In the genomic region with DNA sequence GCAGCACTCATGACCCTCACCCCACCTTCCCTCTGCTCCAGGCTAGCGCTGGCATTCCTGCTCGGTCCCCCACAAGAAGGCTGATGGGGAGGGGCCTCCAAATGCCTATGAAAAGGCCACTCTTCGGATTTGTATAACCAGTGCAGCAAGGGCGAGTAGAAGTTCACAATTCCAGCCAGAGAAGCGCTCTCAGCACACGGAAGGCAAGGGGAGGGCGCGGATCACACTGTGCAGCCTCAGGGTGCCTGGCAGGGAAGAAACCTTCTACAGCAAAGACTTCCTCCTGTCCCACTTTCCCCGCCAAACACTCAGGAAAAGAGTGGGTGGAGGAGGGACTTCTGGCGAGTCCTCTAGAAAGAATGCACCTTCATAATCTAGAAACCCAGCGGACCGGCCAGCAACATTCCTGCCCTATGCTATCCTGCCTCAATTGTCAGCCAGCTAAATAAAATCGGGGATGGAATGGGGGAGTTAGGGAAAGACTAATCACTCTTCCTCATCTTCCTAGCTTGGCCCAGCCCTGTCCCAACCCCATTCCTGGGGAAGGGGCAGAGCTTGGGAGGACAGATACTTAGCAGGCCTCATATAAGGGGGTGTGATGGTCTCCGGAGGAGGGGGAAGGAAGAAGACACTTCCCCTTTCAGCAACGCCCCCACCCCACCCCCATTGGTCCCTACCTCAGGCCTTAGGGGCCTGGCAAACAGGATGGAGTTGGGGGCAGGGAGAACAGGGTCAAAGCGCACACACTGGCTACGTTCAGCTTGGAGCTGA, we compare ENCODE assay signal across 8 mouse cellular contexts. TPM values are rescaled to one million over a fixed set of nuclear protein-coding genes. Genes with fewer than 3 reads are reported as not detected.
DNase-seq lines count a peak whose midpoint lies in the region; ATAC-seq and TF ChIP-seq lines count a peak whose summit lies in the region.

No protein-coding gene starts in this region.

- peak overlapping the region; percentile 76 for H3K4me2 ChIP-seq in hindbrain, embryonic 14.5 days (replicated peaks)
- H3K4me2 ChIP-seq in neural tube, embryonic 12.5 days (replicated peaks) = peak overlapping the region; percentile 67

- H3K9me3 ChIP-seq in forebrain, embryonic 10.5 days = no peaks in the 10 kb centered on the region
- no peaks in the 10 kb centered on the region for H3K9me3 ChIP-seq in hindbrain, embryonic 14.5 days (ENCODE audit: control insufficient read depth, low read length)
- H3K9me3 ChIP-seq in neural tube, embryonic 12.5 days = no peaks in the 10 kb centered on the region

- WGBS in forebrain, embryonic 10.5 days = 27% methylated on average over 17 of the region's 17 CpGs
- WGBS in hindbrain, embryonic 14.5 days = 30% methylated on average over 17 of the region's 17 CpGs
- WGBS in liver, adult 2 months = 13% methylated on average over 17 of the region's 17 CpGs
- WGBS in neural tube, embryonic 12.5 days = 37% methylated on average over 17 of the region's 17 CpGs

- peak overlapping the region; percentile 84 for H3K9ac ChIP-seq in hindbrain, embryonic 14.5 days
- H3K9ac ChIP-seq in liver, adult 2 months (ENCODE audit: low read depth, low read length) = peak overlapping the region; percentile 58
- no peak overlapping the region for H3K9ac ChIP-seq in neural tube, embryonic 12.5 days

- H3K4me1 ChIP-seq in forebrain, embryonic 10.5 days = peaks cover 51% of the 10 kb centered on the region
- peaks cover 26% of the 10 kb centered on the region for H3K4me1 ChIP-seq in hindbrain, embryonic 14.5 days (replicated peaks; ENCODE audit: control insufficient read depth, insufficient read depth, low read length)
- H3K4me1 ChIP-seq in liver, adult 2 months (ENCODE audit: control insufficient read depth, insufficient read depth, low read length) = peaks cover 39% of the 10 kb centered on the region
- H3K4me1 ChIP-seq in neural tube, embryonic 12.5 days = peaks cover 27% of the 10 kb centered on the region

- peak overlapping the region; percentile 66 for H3K4me3 ChIP-seq in forebrain, embryonic 10.5 days
- peak overlapping the region; percentile 78 for H3K4me3 ChIP-seq in hindbrain, embryonic 14.5 days (replicated peaks; ENCODE audit: low read length)
- peak overlapping the region; percentile 81 for H3K4me3 ChIP-seq in liver, adult 2 months (ENCODE audit: insufficient read depth, low read depth, low read length)
- H3K4me3 ChIP-seq in neural tube, embryonic 12.5 days = peak overlapping the region; percentile 60

- H3K27ac ChIP-seq in forebrain, embryonic 10.5 days = peak overlapping the region; percentile 85; the same call in 1 of the 2 replicates
- no peak overlapping the region for H3K27ac ChIP-seq in hindbrain, embryonic 14.5 days
- peak overlapping the region; percentile 91 for H3K27ac ChIP-seq in liver, adult 2 months (replicated peaks; ENCODE audit: insufficient read depth, low read depth, low read length)
- no peak overlapping the region for H3K27ac ChIP-seq in neural tube, embryonic 12.5 days

- DNase-seq in adrenal gland, adult (ENCODE audit: inconsistent age in 2 of 2, low spot score in 1 of 2) = peak; percentile 40 to 68
- no peak for DNase-seq in adrenal gland, adult 18-20 months (ENCODE audit: low spot score in 2 of 2)
- peak; percentile 72 for DNase-seq in Muller cell, postnatal 12 days (ENCODE audit: inconsistent ontology term)
- no peak for DNase-seq in forebrain, embryonic 10.5 days (ENCODE audit: extremely low spot score, low spot score)
- no peak for DNase-seq in hindbrain, embryonic 14.5 days (ENCODE audit: low spot score)
- no peak for DNase-seq in liver, adult 2 months (ENCODE audit: extremely low read depth, low read depth, low spot score)
- DNase-seq in urinary bladder, postnatal 25 days (ENCODE audit: low spot score) = no peak

- no peak for ATAC-seq in hindbrain, embryonic 14.5 days (ENCODE audit: low FRiP score)
- no peak for ATAC-seq in neural tube, embryonic 12.5 days (ENCODE audit: low FRiP score, low read depth)

- TF ChIP-seq CTCF in liver, adult 2 months (IDR thresholded peaks at IDR 0.05; ENCODE audit: low read depth, low read length) = no peak

- H3K79me2 ChIP-seq in liver, adult 2 months (ENCODE audit: control insufficient read depth, insufficient read depth, low read length) = peaks cover 20% of the 10 kb centered on the region; the same call in 1 of the 2 replicates

- no peaks in the 10 kb centered on the region; the same call in 1 of the 2 replicates for H3K36me3 ChIP-seq in forebrain, embryonic 10.5 days (replicated peaks)
- H3K36me3 ChIP-seq in hindbrain, embryonic 14.5 days (replicated peaks; ENCODE audit: control insufficient read depth, insufficient read depth) = no peaks in the 10 kb centered on the region
- no peaks in the 10 kb centered on the region for H3K36me3 ChIP-seq in liver, adult 2 months (ENCODE audit: control insufficient read depth, insufficient read depth, low read length)
- H3K36me3 ChIP-seq in neural tube, embryonic 12.5 days = no peaks in the 10 kb centered on the region

- peaks cover 51% of the 10 kb centered on the region for H3K27me3 ChIP-seq in forebrain, embryonic 10.5 days (ENCODE audit: poor library complexity, severe bottlenecking)
- H3K27me3 ChIP-seq in hindbrain, embryonic 14.5 days (ENCODE audit: control insufficient read depth, insufficient read depth, low read length) = no peaks in the 10 kb centered on the region
- H3K27me3 ChIP-seq in liver, adult 2 months (ENCODE audit: control insufficient read depth, insufficient read depth, low read length) = no peaks in the 10 kb centered on the region
- peaks cover 25% of the 10 kb centered on the region for H3K27me3 ChIP-seq in neural tube, embryonic 12.5 days (replicated peaks)

- no peak for TF ChIP-seq POLR2A in liver, adult 2 months (IDR thresholded peaks at IDR 0.05; ENCODE audit: extremely low read depth, insufficient read depth, low read length)

RNA-seq across cellular contexts. Expression of a gene that starts 1.5 kb away (rescaled TPM):
- 10 to 100 TPM; 55.3 to 64.5 TPM for total RNA-seq in adrenal gland, adult 18-20 months (2021)
- 27.2 and 29.1 TPM in 2 replicates for polyA plus RNA-seq in forebrain, embryonic 10.5 days (2016; fragmentation: Nextera tagmentation; extraction: Ambion mirVana)
- polyA plus RNA-seq in hindbrain, embryonic 14.5 days (2014; fragmentation: Nextera tagmentation; extraction: Ambion mirVana) = 59.6 and 60.2 TPM in 2 replicates
- 18.3 and 27.5 TPM in 2 replicates for total RNA-seq in liver, adult 2 months (2014; rRNA removed)
- polyA plus RNA-seq in liver, adult 2 months (2012; rRNA removed) = 69.5 and 86.0 TPM in 2 replicates
- polyA plus RNA-seq in neural tube, embryonic 12.5 days (2016; fragmentation: Nextera tagmentation; extraction: Ambion mirVana) = 71.5 and 81.0 TPM in 2 replicates

RNA-seq across cellular contexts. Expression of a gene that starts 18.6 kb away (rescaled TPM):
- 10 to 100 TPM; 26.3 to 33.5 TPM for total RNA-seq in adrenal gland, adult 18-20 months (2021)
- polyA plus RNA-seq in forebrain, embryonic 10.5 days (2016; fragmentation: Nextera tagmentation; extraction: Ambion mirVana) = 18.7 and 20.5 TPM in 2 replicates
- polyA plus RNA-seq in hindbrain, embryonic 14.5 days (2014; fragmentation: Nextera tagmentation; extraction: Ambion mirVana) = 19.1 and 20.4 TPM in 2 replicates
- 1.2 and 1.5 TPM in 2 replicates for total RNA-seq in liver, adult 2 months (2014; rRNA removed)
- 0.81 and 1.2 TPM in 2 replicates for polyA plus RNA-seq in liver, adult 2 months (2012; rRNA removed)
- polyA plus RNA-seq in neural tube, embryonic 12.5 days (2016; fragmentation: Nextera tagmentation; extraction: Ambion mirVana) = 25.6 and 26.7 TPM in 2 replicates

RNA-seq across cellular contexts. Expression of a gene that starts 19.5 kb away (rescaled TPM):
- 10 to 100 TPM; 13.4 to 19.0 TPM for total RNA-seq in adrenal gland, adult 18-20 months (2021)
- 37.5 and 37.6 TPM in 2 replicates for polyA plus RNA-seq in forebrain, embryonic 10.5 days (2016; fragmentation: Nextera tagmentation; extraction: Ambion mirVana)
- 22.7 and 24.7 TPM in 2 replicates for polyA plus RNA-seq in hindbrain, embryonic 14.5 days (2014; fragmentation: Nextera tagmentation; extraction: Ambion mirVana)
- 0.74 and 1.1 TPM in 2 replicates for total RNA-seq in liver, adult 2 months (2014; rRNA removed)
- polyA plus RNA-seq in liver, adult 2 months (2012; rRNA removed) = 1.7 and 1.9 TPM in 2 replicates
- 41.8 and 46.9 TPM in 2 replicates for polyA plus RNA-seq in neural tube, embryonic 12.5 days (2016; fragmentation: Nextera tagmentation; extraction: Ambion mirVana)

RNA-seq across cellular contexts. Expression of a gene that starts 40.1 kb away (rescaled TPM):
- 10 to 100 TPM; 46.9 to 49.7 TPM for total RNA-seq in adrenal gland, adult 18-20 months (2021)
- 46.7 and 47.5 TPM in 2 replicates for polyA plus RNA-seq in forebrain, embryonic 10.5 days (2016; fragmentation: Nextera tagmentation; extraction: Ambion mirVana)
- polyA plus RNA-seq in hindbrain, embryonic 14.5 days (2014; fragmentation: Nextera tagmentation; extraction: Ambion mirVana) = 105 and 137 TPM in 2 replicates
- 0.65 and 1.3 TPM in 2 replicates for total RNA-seq in liver, adult 2 months (2014; rRNA removed)
- polyA plus RNA-seq in liver, adult 2 months (2012; rRNA removed) = 0.40 and 1.2 TPM in 2 replicates
- 39.9 and 42.0 TPM in 2 replicates for polyA plus RNA-seq in neural tube, embryonic 12.5 days (2016; fragmentation: Nextera tagmentation; extraction: Ambion mirVana)

RNA-seq across cellular contexts. Expression of a gene that starts 45.6 kb away (rescaled TPM):
- 10 to 100 TPM; 45.6 to 50.0 TPM for total RNA-seq in adrenal gland, adult 18-20 months (2021)
- polyA plus RNA-seq in forebrain, embryonic 10.5 days (2016; fragmentation: Nextera tagmentation; extraction: Ambion mirVana) = 122 and 125 TPM in 2 replicates
- 98.5 and 101 TPM in 2 replicates for polyA plus RNA-seq in hindbrain, embryonic 14.5 days (2014; fragmentation: Nextera tagmentation; extraction: Ambion mirVana)
- 4.4 and 5.2 TPM in 2 replicates for total RNA-seq in liver, adult 2 months (2014; rRNA removed)
- 3.9 and 4.8 TPM in 2 replicates for polyA plus RNA-seq in liver, adult 2 months (2012; rRNA removed)
- 101 and 105 TPM in 2 replicates for polyA plus RNA-seq in neural tube, embryonic 12.5 days (2016; fragmentation: Nextera tagmentation; extraction: Ambion mirVana)

Comparison
In these comparisons a context has a peak if more than half of its experiments do, and no peak if none do; other contexts are left out.
1. DNase-seq: peak in adrenal gland, adult (2 of 2) and Muller cell, postnatal 12 days (single experiment); none in adrenal gland, adult 18-20 months (0 of 2), forebrain, embryonic 10.5 days (single experiment), hindbrain, embryonic 14.5 days (single experiment), liver, adult 2 months (single experiment) and urinary bladder, postnatal 25 days (single experiment).
2. H3K27ac ChIP-seq: peak in forebrain, embryonic 10.5 days (single experiment) and liver, adult 2 months (single experiment); none in hindbrain, embryonic 14.5 days (single experiment) and neural tube, embryonic 12.5 days (single experiment).
3. Peak in every context shown above with its lines, with median percentiles within 50 percentile points of each other: H3K4me3 ChIP-seq.